Comparison of ENCODE assay signal across 18 mouse cellular contexts in the genomic region with DNA sequence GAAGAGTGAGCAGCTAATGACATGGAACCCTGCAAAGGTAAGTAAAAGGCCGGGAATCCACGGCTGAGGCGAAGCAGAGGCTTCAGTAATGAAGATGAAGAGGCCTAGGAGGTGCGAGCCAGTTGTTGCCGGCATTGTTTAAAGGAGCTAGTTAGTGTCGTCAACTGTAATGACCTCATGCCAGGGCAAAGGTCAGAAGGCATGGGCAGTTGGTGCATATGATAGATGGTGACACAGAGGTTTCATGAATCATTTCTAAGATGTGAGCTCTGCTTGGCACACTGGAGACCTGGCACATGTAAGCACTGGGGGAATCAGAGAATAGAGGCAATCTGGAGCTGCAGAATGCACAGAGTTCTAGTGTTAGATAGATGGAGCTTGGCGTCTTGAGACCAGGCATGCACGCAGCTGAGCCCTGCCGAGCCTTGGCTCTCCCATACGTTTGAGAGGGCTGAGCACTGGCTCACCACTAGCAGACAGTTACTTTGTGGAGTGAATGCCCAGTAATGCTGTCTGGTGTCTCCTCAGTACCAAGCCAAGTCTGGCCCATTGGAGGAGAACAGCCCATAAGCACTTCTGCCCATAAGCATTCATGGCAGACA.
DNase-seq lines count a peak whose midpoint lies in the region; ATAC-seq lines count a peak whose summit lies in the region.
"Had no signal": no experiment of that assay in that cellular context is flagged by ENCODE, and none has a peak within 500 bp of the region (broad histone marks: within the 10 kb centered on the region; RNA-seq: fewer than 3 reads in every experiment).

No protein-coding gene starts in this region.

- H3K27me3 ChIP-seq in midbrain, embryonic 10.5 days (ENCODE audit: low read depth, poor library complexity, severe bottlenecking) = peaks cover 33% of the 10 kb centered on the region; the same call in 1 of the 2 replicates
- H3K27me3 ChIP-seq in midbrain, embryonic 11.5 days (ENCODE audit: control insufficient read depth, insufficient read depth, low read length) = no peaks in the 10 kb centered on the region
- H3K27me3 ChIP-seq in hindbrain, embryonic 13.5 days = no peaks in the 10 kb centered on the region
- H3K27me3 ChIP-seq in midbrain, embryonic 14.5 days (ENCODE audit: control insufficient read depth, insufficient read depth, low read length) = no peaks in the 10 kb centered on the region

- peak; percentile 25; the same call in 1 of the 2 replicates for ATAC-seq in frontal cortex, adult (ENCODE audit: low TSS enrichment)
- ATAC-seq in midbrain, embryonic 11.5 days (ENCODE audit: low FRiP score) = no peak
- ATAC-seq in hindbrain, embryonic 13.5 days (ENCODE audit: low FRiP score) = peak; percentile 25; the same call in 1 of the 2 replicates
- no peak for ATAC-seq in midbrain, embryonic 14.5 days (ENCODE audit: low FRiP score, low TSS enrichment)
- no peak for ATAC-seq in megakaryocyte-erythroid progenitor cell, adult 5-6 weeks (replicated peaks; ENCODE audit: low FRiP score, low TSS enrichment, poor library complexity, severe bottlenecking)
- ATAC-seq: intestine, postnatal 0 days had no signal

- H3K4me2 ChIP-seq in midbrain, embryonic 11.5 days = no peak overlapping the region
- no peak overlapping the region for H3K4me2 ChIP-seq in hindbrain, embryonic 13.5 days
- H3K4me2 ChIP-seq in midbrain, embryonic 14.5 days (ENCODE audit: low read length) = no peak overlapping the region
- H3K4me2 ChIP-seq: embryonic facial prominence, embryonic 13.5 days had no signal

- no peaks in the 10 kb centered on the region for H3K36me3 ChIP-seq in midbrain, embryonic 10.5 days
- H3K36me3 ChIP-seq in midbrain, embryonic 11.5 days (ENCODE audit: control insufficient read depth, insufficient read depth, low read length) = no peaks in the 10 kb centered on the region
- H3K36me3 ChIP-seq in hindbrain, embryonic 13.5 days = no peaks in the 10 kb centered on the region
- no peaks in the 10 kb centered on the region for H3K36me3 ChIP-seq in midbrain, embryonic 14.5 days (ENCODE audit: control insufficient read depth, insufficient read depth, low read length)
- H3K36me3 ChIP-seq: embryonic facial prominence, embryonic 13.5 days; heart, embryonic 10.5 days had no signal

- H3K9me3 ChIP-seq in midbrain, embryonic 10.5 days (replicated peaks) = no peaks in the 10 kb centered on the region
- no peaks in the 10 kb centered on the region for H3K9me3 ChIP-seq in midbrain, embryonic 11.5 days (ENCODE audit: control insufficient read depth, low read length)
- no peaks in the 10 kb centered on the region for H3K9me3 ChIP-seq in hindbrain, embryonic 13.5 days
- no peaks in the 10 kb centered on the region for H3K9me3 ChIP-seq in midbrain, embryonic 14.5 days (ENCODE audit: control insufficient read depth, low read length)
- H3K9me3 ChIP-seq: embryonic facial prominence, embryonic 13.5 days; heart, embryonic 10.5 days had no signal

- WGBS in midbrain, embryonic 10.5 days = 79% methylated on average over 10 of the region's 10 CpGs
- 80% methylated on average over 10 of the region's 10 CpGs for WGBS in midbrain, embryonic 11.5 days
- 45% methylated on average over 10 of the region's 10 CpGs for WGBS in hindbrain, embryonic 13.5 days
- WGBS in midbrain, embryonic 14.5 days = 67% methylated on average over 10 of the region's 10 CpGs

- no peak overlapping the region for H3K9ac ChIP-seq in midbrain, embryonic 11.5 days (ENCODE audit: low read length)
- peak overlapping the region; percentile 35; the same call in 1 of the 2 replicates for H3K9ac ChIP-seq in hindbrain, embryonic 13.5 days
- H3K9ac ChIP-seq in midbrain, embryonic 14.5 days (replicated peaks; ENCODE audit: low read length) = no peak overlapping the region
- H3K9ac ChIP-seq: embryonic facial prominence, embryonic 13.5 days had no signal

- peaks cover 84% of the 10 kb centered on the region for H3K4me1 ChIP-seq in midbrain, embryonic 10.5 days
- peaks cover 37% of the 10 kb centered on the region for H3K4me1 ChIP-seq in midbrain, embryonic 11.5 days (ENCODE audit: control insufficient read depth, insufficient read depth, low read length)
- H3K4me1 ChIP-seq in hindbrain, embryonic 13.5 days (replicated peaks) = peaks cover 84% of the 10 kb centered on the region
- peaks cover 49% of the 10 kb centered on the region for H3K4me1 ChIP-seq in midbrain, embryonic 14.5 days (ENCODE audit: control insufficient read depth, insufficient read depth, low read length)
- H3K4me1 ChIP-seq: embryonic facial prominence, embryonic 13.5 days had no signal

- peak overlapping the region; percentile 39; the same call in 1 of the 2 replicates for H3K27ac ChIP-seq in midbrain, embryonic 10.5 days (replicated peaks)
- no peak overlapping the region for H3K27ac ChIP-seq in midbrain, embryonic 11.5 days (ENCODE audit: low read depth, low read length)
- peak overlapping the region; percentile 70 for H3K27ac ChIP-seq in hindbrain, embryonic 13.5 days
- H3K27ac ChIP-seq in midbrain, embryonic 14.5 days (replicated peaks; ENCODE audit: low read depth, low read length) = peak overlapping the region; percentile 21; the same call in 1 of the 2 replicates
- H3K27ac ChIP-seq: embryonic facial prominence, embryonic 13.5 days; heart, embryonic 10.5 days; stomach, postnatal 0 days had no signal

- H3K4me3 ChIP-seq in midbrain, embryonic 10.5 days = no peak overlapping the region
- no peak overlapping the region for H3K4me3 ChIP-seq in midbrain, embryonic 11.5 days (ENCODE audit: low read depth, low read length)
- H3K4me3 ChIP-seq in hindbrain, embryonic 13.5 days = no peak overlapping the region
- H3K4me3 ChIP-seq in midbrain, embryonic 14.5 days (replicated peaks; ENCODE audit: low read depth, low read length) = no peak overlapping the region
- H3K4me3 ChIP-seq: embryonic facial prominence, embryonic 13.5 days; heart, embryonic 10.5 days had no signal

- DNase-seq in frontal cortex, postnatal 10 days (ENCODE audit: low spot score in 2 of 2) = no peak
- DNase-seq in midbrain, embryonic 10.5 days (ENCODE audit: low spot score) = no peak
- no peak for DNase-seq in midbrain, embryonic 11.5 days (ENCODE audit: low spot score, missing footprints)
- DNase-seq in midbrain, embryonic 14.5 days = no peak
- DNase-seq: cerebellum, adult 8-10 months; gastrocnemius, postnatal 36 days; heart, postnatal 14 days; liver; lung, adult 18-20 months; lung, postnatal 36 days; thymus, postnatal 25 days had no signal

Comparison
In these comparisons a context has a peak if more than half of its experiments do, and no peak if none do; other contexts are left out.
1. ATAC-seq: peak in frontal cortex, adult (single experiment) and hindbrain, embryonic 13.5 days (single experiment); none in midbrain, embryonic 11.5 days (single experiment), midbrain, embryonic 14.5 days (single experiment) and megakaryocyte-erythroid progenitor cell, adult 5-6 weeks (single experiment).